Mouse (Mus musculus) hindbrain, embryonic 10.5 days (tissue): ENCODE results near the gene Dock8. TPM values are rescaled to one million over a fixed set of nuclear protein-coding genes. Genes with fewer than 3 reads are reported as not detected.

Experiments
- DNase-seq: peaks from one replicate; pipeline ENCODE4 v3.0.0-alpha.2; 2017; ENCODE audit warnings: low spot score
- H3K27ac ChIP-seq: fragments of 300-500 bp; sonication (generic); 2 replicates; pipeline ENCODE4 v1.5.1; 2016; ENCODE audit warnings: mild to moderate bottlenecking, moderate library complexity
- H3K27me3 ChIP-seq: fragments of 300-500 bp; sonication (generic); 2 replicates; pipeline ENCODE4 v1.6.1; 2016; ENCODE audit warnings: mild to moderate bottlenecking; ENCODE audit not compliant: poor library complexity, insufficient read depth, severe bottlenecking
- H3K36me3 ChIP-seq: fragments of 300-500 bp; sonication (generic); 2 replicates; pipeline ENCODE4 v1.6.1; 2016; ENCODE audit warnings: mild to moderate bottlenecking, moderate library complexity
- H3K4me1 ChIP-seq: fragments of 300-500 bp; sonication (generic); replicated peaks from 2 replicates; pipeline ENCODE4 v1.6.1; 2016; ENCODE audit warnings: mild to moderate bottlenecking
- H3K4me3 ChIP-seq: fragments of 300-500 bp; sonication (generic); 2 replicates; pipeline ENCODE4 v1.5.1; 2016; ENCODE audit warnings: mild to moderate bottlenecking, moderate library complexity
- H3K9me3 ChIP-seq: fragments of 300-500 bp; sonication (generic); 2 replicates; pipeline ENCODE4 v1.6.1; 2016; ENCODE audit warnings: mild to moderate bottlenecking, moderate library complexity
- WGBS: fragments of 180-500 bp; shearing (Covaris S2); methylation state at CpG from one replicate; pipeline ENCODE4 v1.1.7; 2016; 5-methylcytosine and 5-hydroxymethylcytosine counted together
- polyA plus RNA-seq: library from polyadenylated mRNA; unstranded; fragments of >200 nt; fragmentation: Nextera tagmentation; extraction: Ambion mirVana; gene quantifications from 2 replicates; pipeline ENCODE4 v1.2.1, GENCODE M21; 2016

Gene Dock8
- polyA plus RNA-seq, 1 experiment from 2014 or later = 2.2 TPM

- DNase-seq = no peak
- H3K9me3 ChIP-seq = no peaks in the 10 kb centered on the region
- no peak overlapping the region for H3K4me3 ChIP-seq
- 0 out of 2 replicates have a peak, but pooled peaks cover 8% of the 10 kb centered on the region for H3K4me1 ChIP-seq
- no peaks in the 10 kb centered on the region for H3K27me3 ChIP-seq
- no peak overlapping the region for H3K27ac ChIP-seq
- WGBS = 78% methylated on average over 7 of the region's 7 CpGs
- no peaks in the 10 kb centered on the region for H3K36me3 ChIP-seq
These were observed 15.4 kb upstream of the Dock8 start for GRCm38 (mm10) chr19:24983857-24984498.

DNA sequence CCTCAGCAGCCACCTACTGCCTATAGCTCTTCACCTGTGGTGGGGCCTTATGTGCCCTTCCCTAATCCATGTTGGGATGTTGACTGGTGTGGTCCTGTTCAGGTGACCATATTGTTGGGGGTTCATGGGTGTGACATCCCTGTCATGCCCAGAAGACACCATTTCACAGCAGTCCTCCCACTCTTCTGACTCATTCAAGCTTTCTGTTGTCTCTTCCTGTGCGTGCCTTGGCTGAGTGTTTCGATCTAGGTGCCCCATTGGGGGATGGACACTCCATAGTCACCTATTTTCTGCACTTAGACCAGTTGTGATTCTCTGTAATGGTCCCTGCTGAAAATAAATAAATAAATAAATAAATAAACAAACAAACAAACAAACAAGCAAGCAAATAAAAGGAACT is 14.3 kb upstream of the Dock8 start:
- WGBS = 92% methylated on average over 2 of the region's 2 CpGs
- Histone ChIP-seq H3K9me3 (no peaks in the 10 kb centered on the region), H3K27ac (no peak overlapping the region), H3K27me3 (no peaks in the 10 kb centered on the region), H3K36me3 (no peaks in the 10 kb centered on the region), H3K4me3 (no peak overlapping the region), H3K4me1 (0 out of 2 replicates have a peak, but pooled peaks cover 8% of the 10 kb centered on the region)
- DNase-seq = no peak

- no peak for DNase-seq
- no peak overlapping the region for H3K27ac ChIP-seq
- H3K4me1 ChIP-seq = no peaks in the 10 kb centered on the region
- WGBS = 84% methylated on average over 4 of the region's 4 CpGs
- H3K36me3 ChIP-seq = no peaks in the 10 kb centered on the region
- H3K9me3 ChIP-seq = no peaks in the 10 kb centered on the region
- no peaks in the 10 kb centered on the region for H3K27me3 ChIP-seq
- no peak overlapping the region for H3K4me3 ChIP-seq
These were observed 12.0 kb upstream of the Dock8 start for GRCm38 (mm10) chr19:24987355-24987754.

GRCm38 (mm10) chr19:24988831-24989230 is 10.5 kb upstream of the Dock8 start:
- H3K4me1 ChIP-seq = 0 out of 2 replicates have a peak, but pooled peaks cover 2% of the 10 kb centered on the region
- no peaks in the 10 kb centered on the region for H3K36me3 ChIP-seq
- H3K27ac ChIP-seq = no peak overlapping the region
- no peaks in the 10 kb centered on the region for H3K9me3 ChIP-seq
- 85% methylated on average over 5 of the region's 5 CpGs for WGBS
- no peak for DNase-seq
- H3K27me3 ChIP-seq = no peaks in the 10 kb centered on the region
- H3K4me3 ChIP-seq = no peak overlapping the region

- WGBS = 78% methylated on average over 7 of the region's 7 CpGs
- Histone ChIP-seq H3K36me3 (no peaks in the 10 kb centered on the region), H3K27ac (no peak overlapping the region), H3K4me1 (peaks cover 6% of the 10 kb centered on the region; the same call in 1 of the 2 replicates), H3K27me3 (no peaks in the 10 kb centered on the region), H3K9me3 (no peaks in the 10 kb centered on the region), H3K4me3 (no peak overlapping the region)
- DNase-seq = no peak
These were observed 9.1 kb upstream of the Dock8 start for GRCm38 (mm10) chr19:24990138-24990822.

GRCm38 (mm10) chr19:24993526-24993925 is 5.8 kb upstream of the Dock8 start:
- Histone ChIP-seq H3K4me1 (peaks cover 6% of the 10 kb centered on the region; the same call in 1 of the 2 replicates), H3K27me3 (peaks cover 27% of the 10 kb centered on the region), H3K27ac (no peak overlapping the region), H3K9me3 (no peaks in the 10 kb centered on the region), H3K36me3 (no peaks in the 10 kb centered on the region), H3K4me3 (no peak overlapping the region)
- no peak for DNase-seq
- 65% methylated on average over 6 of the region's 6 CpGs for WGBS

GRCm38 (mm10) chr19:24994900-24995299 is 4.4 kb upstream of the Dock8 start:
- Histone ChIP-seq H3K4me3 (no peak overlapping the region), H3K9me3 (no peaks in the 10 kb centered on the region), H3K36me3 (no peaks in the 10 kb centered on the region), H3K4me1 (peaks cover 15% of the 10 kb centered on the region; the same call in 1 of the 2 replicates), H3K27ac (no peak overlapping the region), H3K27me3 (peaks cover 41% of the 10 kb centered on the region)
- DNase-seq = no peak
- WGBS = 58% methylated on average over 8 of the region's 8 CpGs

- Histone ChIP-seq H3K4me1 (peaks cover 15% of the 10 kb centered on the region; the same call in 1 of the 2 replicates), H3K4me3 (no peak overlapping the region), H3K27ac (no peak overlapping the region), H3K27me3 (peaks cover 63% of the 10 kb centered on the region), H3K36me3 (no peaks in the 10 kb centered on the region), H3K9me3 (no peaks in the 10 kb centered on the region)
- DNase-seq = no peak
- 75% methylated on average over 12 of the region's 12 CpGs for WGBS
These were observed 2.3 kb upstream of the Dock8 start for GRCm38 (mm10) chr19:24996815-24997704.

DNA sequence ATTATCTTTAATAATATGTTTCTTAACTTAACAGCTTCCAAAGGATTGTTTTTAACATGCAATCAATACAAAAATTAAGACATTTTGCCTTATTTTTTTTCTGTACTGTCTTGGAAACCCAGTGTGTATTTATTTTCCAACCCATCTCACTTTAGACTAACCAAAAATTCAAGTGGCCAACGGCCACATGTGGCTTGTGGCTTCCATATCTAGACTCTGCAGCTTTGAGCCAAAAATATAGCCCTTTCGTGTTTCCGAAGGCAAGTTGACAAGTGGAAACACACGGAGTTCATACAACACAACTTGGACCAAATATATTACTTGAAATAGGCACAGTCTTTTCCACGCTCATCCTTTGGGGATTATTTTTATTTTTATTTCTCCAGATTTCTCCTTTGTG is 773 bp upstream of the Dock8 start:
- H3K9me3 ChIP-seq = no peaks in the 10 kb centered on the region
- peaks cover 73% of the 10 kb centered on the region for H3K27me3 ChIP-seq
- H3K4me3 ChIP-seq = peak overlapping the region; percentile 75
- H3K27ac ChIP-seq = no peak overlapping the region
- H3K36me3 ChIP-seq = no peaks in the 10 kb centered on the region
- peaks cover 14% of the 10 kb centered on the region; the same call in 1 of the 2 replicates for H3K4me1 ChIP-seq
- whole genome bisulfite sequencing = 74% methylated on average over 5 of the region's 5 CpGs
- no peak for DNase-seq

- Histone ChIP-seq H3K4me3 (peak overlapping the region; percentile 75), H3K27me3 (peaks cover 73% of the 10 kb centered on the region), H3K9me3 (no peaks in the 10 kb centered on the region), H3K27ac (no peak overlapping the region), H3K36me3 (no peaks in the 10 kb centered on the region), H3K4me1 (peaks cover 9% of the 10 kb centered on the region; the same call in 1 of the 2 replicates)
- no peak for DNase-seq
- 37% methylated on average over 9 of the region's 9 CpGs for WGBS
These were observed 819 bp downstream of the Dock8 start for GRCm38 (mm10) chr19:25000153-25000552.

- WGBS = 87% methylated on average over 6 of the region's 6 CpGs
- Histone ChIP-seq H3K27me3 (peaks cover 61% of the 10 kb centered on the region), H3K4me1 (peaks cover 9% of the 10 kb centered on the region; the same call in 1 of the 2 replicates), H3K27ac (no peak overlapping the region), H3K36me3 (no peaks in the 10 kb centered on the region), H3K9me3 (no peaks in the 10 kb centered on the region), H3K4me3 (no peak overlapping the region)
- DNase-seq = no peak
These were observed 2.7 kb downstream of the Dock8 start for GRCm38 (mm10) chr19:25002032-25002431.

GRCm38 (mm10) chr19:25002828-25003227 is 3.5 kb downstream of the Dock8 start:
- Histone ChIP-seq H3K36me3 (no peaks in the 10 kb centered on the region), H3K27ac (no peak overlapping the region), H3K27me3 (peaks cover 53% of the 10 kb centered on the region), H3K9me3 (no peaks in the 10 kb centered on the region), H3K4me1 (peaks cover 9% of the 10 kb centered on the region; the same call in 1 of the 2 replicates), H3K4me3 (no peak overlapping the region)
- 79% methylated on average over 3 of the region's 3 CpGs for WGBS
- DNase-seq = no peak
